Mouse (Mus musculus): ENCODE measurements around the gene Robo4. TPM values are rescaled to one million over a fixed set of nuclear protein-coding genes. Genes with fewer than 3 reads are reported as not detected.

Gene Robo4
- polyA plus RNA-seq, 1 experiment from 2014 or later: 18.9 TPM

GRCm38 (mm10) chr9:37461571-37461970, 59.9 kb downstream of the Robo4 start:
- no peak for DNase-seq (ENCODE audit: low spot score)
- Histone ChIP-seq H3K9ac (replicated peaks; ENCODE audit: low read depth) (no peak overlapping the region), H3K36me3 (ENCODE audit: insufficient read depth, low read length) (no peaks in the 10 kb centered on the region), H3K27me3 (replicated peaks; ENCODE audit: insufficient read depth, low read length) (peaks cover 48% of the 10 kb centered on the region), H3K4me1 (ENCODE audit: insufficient read depth, low read depth, low read length) (0 out of 2 replicates have a peak, but pooled peaks cover 3% of the 10 kb centered on the region), H3K27ac (ENCODE audit: low read length) (no peak overlapping the region), H3K9me3 (ENCODE audit: low read length) (no peaks in the 10 kb centered on the region), H3K4me3 (ENCODE audit: low read depth, low read length) (no peak overlapping the region), H3K4me2 (replicated peaks; ENCODE audit: low read depth, low read length) (no peak overlapping the region)
- 12% methylated on average over 3 of the region's 3 CpGs for WGBS
- no peak for ATAC-seq
- TF ChIP-seq EP300 (IDR thresholded peaks at IDR 0.05) (no peak), CTCF (IDR thresholded peaks at IDR 0.05) (no peak)

GRCm38 (mm10) chr9:37462764-37463163, 61.1 kb downstream of the Robo4 start:
- 15% methylated on average over 7 of the region's 7 CpGs for WGBS
- Histone ChIP-seq H3K27ac (ENCODE audit: low read length) (no peak overlapping the region), H3K4me1 (ENCODE audit: insufficient read depth, low read depth, low read length) (0 out of 2 replicates have a peak, but pooled peaks cover 3% of the 10 kb centered on the region), H3K9me3 (ENCODE audit: low read length) (no peaks in the 10 kb centered on the region), H3K9ac (replicated peaks; ENCODE audit: low read depth) (no peak overlapping the region), H3K4me2 (replicated peaks; ENCODE audit: low read depth, low read length) (no peak overlapping the region), H3K36me3 (ENCODE audit: insufficient read depth, low read length) (no peaks in the 10 kb centered on the region), H3K4me3 (ENCODE audit: low read depth, low read length) (no peak overlapping the region), H3K27me3 (replicated peaks; ENCODE audit: insufficient read depth, low read length) (peaks cover 38% of the 10 kb centered on the region)
- peak; percentile 75 for TF ChIP-seq CTCF (IDR thresholded peaks at IDR 0.05)
- no peak for TF ChIP-seq EP300 (IDR thresholded peaks at IDR 0.05)
- peak; percentile 54 for ATAC-seq
- peak; percentile 86 for DNase-seq (ENCODE audit: low spot score)

Other genes with a start within 250 kb of the Robo4 start
- 10.0 and 11.9 TPM in 2 replicates for gene Tmem218, start 193.7 kb upstream of the Robo4 start, polyA plus RNA-seq (2015; fragmentation: Nextera tagmentation; extraction: Ambion mirVana)
- 1.2 and 1.4 TPM in 2 replicates for gene Slc37a2, start 146.2 kb upstream of the Robo4 start, polyA plus RNA-seq (2015; fragmentation: Nextera tagmentation; extraction: Ambion mirVana)
- 4.5 and 5.8 TPM in 2 replicates for gene Ccdc15, start 53.5 kb upstream of the Robo4 start, polyA plus RNA-seq (2015; fragmentation: Nextera tagmentation; extraction: Ambion mirVana)
- 0.81 and 1.2 TPM in 2 replicates for gene Hepacam, start 34.5 kb upstream of the Robo4 start, polyA plus RNA-seq (2015; fragmentation: Nextera tagmentation; extraction: Ambion mirVana)
- gene Robo3, start 31.3 kb downstream of the Robo4 start, polyA plus RNA-seq (2015; fragmentation: Nextera tagmentation; extraction: Ambion mirVana): 0.08 and 0.14 TPM in 2 replicates
- gene Msantd2, start 87.4 kb downstream of the Robo4 start, polyA plus RNA-seq (2015; fragmentation: Nextera tagmentation; extraction: Ambion mirVana): 12.1 and 12.2 TPM in 2 replicates
- gene Esam, start 126.2 kb downstream of the Robo4 start, polyA plus RNA-seq (2015; fragmentation: Nextera tagmentation; extraction: Ambion mirVana): 256 and 260 TPM in 2 replicates
- 85.6 and 94.9 TPM in 2 replicates for gene Vsig2, start 137.4 kb downstream of the Robo4 start, polyA plus RNA-seq (2015; fragmentation: Nextera tagmentation; extraction: Ambion mirVana)
- 4.0 and 4.2 TPM in 2 replicates for gene Nrgn, start 151.0 kb downstream of the Robo4 start, polyA plus RNA-seq (2015; fragmentation: Nextera tagmentation; extraction: Ambion mirVana)
- 7.7 and 9.9 TPM in 2 replicates for gene Siae, start 153.8 kb downstream of the Robo4 start, polyA plus RNA-seq (2015; fragmentation: Nextera tagmentation; extraction: Ambion mirVana)
- 19.2 and 21.6 TPM in 2 replicates for gene Spa17, start 211.8 kb downstream of the Robo4 start, polyA plus RNA-seq (2015; fragmentation: Nextera tagmentation; extraction: Ambion mirVana)